Comparison of ENCODE assay signal across 15 mouse cellular contexts in the genomic region with DNA sequence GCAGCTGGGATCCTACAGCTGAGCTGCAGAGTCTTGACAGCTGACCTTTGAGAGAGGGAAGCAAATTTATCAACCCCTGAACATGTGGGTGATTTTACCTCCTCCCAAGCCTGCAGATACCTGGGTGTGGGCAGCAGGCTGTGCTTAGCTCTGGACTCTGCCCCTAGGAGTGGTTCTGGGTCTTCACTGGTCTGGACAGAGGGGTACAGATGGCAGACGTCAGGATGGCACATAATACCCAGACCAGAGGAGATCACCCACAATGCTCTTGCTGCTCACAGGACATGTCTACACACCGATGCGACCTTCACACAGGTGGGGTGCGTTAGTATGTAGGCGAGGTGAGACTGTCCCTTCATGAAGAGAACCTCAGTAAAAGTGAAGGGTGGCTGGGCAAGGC. TPM values are rescaled to one million over a fixed set of nuclear protein-coding genes. Genes with fewer than 3 reads are reported as not detected.
A peak's percentile ranks its signal among the peaks of the same experiment; 100 is the strongest.
DNase-seq lines count a peak whose midpoint lies in the region; ATAC-seq and TF ChIP-seq lines count a peak whose summit lies in the region.
"Had no signal": no experiment of that assay in that cellular context is flagged by ENCODE, and none has a peak within 500 bp of the region (broad histone marks: within the 10 kb centered on the region; RNA-seq: fewer than 3 reads in every experiment).

No protein-coding gene starts in this region.

- H3K9ac ChIP-seq in heart, embryonic 12.5 days, result no peak overlapping the region
- no peak overlapping the region for H3K9ac ChIP-seq in heart, adult 2 months (ENCODE audit: low read depth, low read length)
- H3K9ac ChIP-seq in midbrain, embryonic 13.5 days (replicated peaks), result no peak overlapping the region
- no peak overlapping the region for H3K9ac ChIP-seq in midbrain, embryonic 15.5 days
- H3K9ac ChIP-seq in intestine, embryonic 14.5 days (ENCODE audit: low read length), result no peak overlapping the region
- no peak overlapping the region for H3K9ac ChIP-seq in stomach, embryonic 15.5 days

- intact Hi-C loops in heart, adult 2 months (cut with DNase I), result no loop called here

- ATAC-seq in heart, embryonic 12.5 days (ENCODE audit: insufficient number of reproducible peaks, low FRiP score), result no peak
- ATAC-seq in midbrain, embryonic 13.5 days, result no peak
- no peak for ATAC-seq in midbrain, embryonic 15.5 days (replicated peaks)
- ATAC-seq in intestine, embryonic 14.5 days (replicated peaks; ENCODE audit: low FRiP score, low TSS enrichment, low read depth), result no peak
- no peak for ATAC-seq in stomach, embryonic 15.5 days (ENCODE audit: insufficient read depth, low FRiP score, low read depth)
- ATAC-seq: CD4-positive, CD25-positive, alpha-beta regulatory T cell, adult 4 months had no signal

- TF ChIP-seq POLR2A in heart, adult 2 months (IDR thresholded peaks at IDR 0.05; ENCODE audit: insufficient read depth, low read depth, low read length), result no peak

- no peak for DNase-seq in heart, adult 2 months
- no peak for DNase-seq in intestine, embryonic 14.5 days (ENCODE audit: low spot score)
- no peak for DNase-seq in urinary bladder, postnatal 14 days (ENCODE audit: low spot score)
- no peak for DNase-seq in layer of hippocampus, adult 9-10 months (ENCODE audit: low spot score)
- DNase-seq: adrenal gland, postnatal 36 days; cerebellum, adult 11 months; kidney, postnatal 14 days; lung, adult 2 months; thymus, postnatal 25 days had no signal

- H3K4me1 ChIP-seq in heart, embryonic 12.5 days (replicated peaks), result peaks cover 28% of the 10 kb centered on the region
- H3K4me1 ChIP-seq in heart, adult 2 months (ENCODE audit: control insufficient read depth, insufficient read depth, low read length), result peaks cover 7% of the 10 kb centered on the region
- peaks cover 25% of the 10 kb centered on the region for H3K4me1 ChIP-seq in midbrain, embryonic 13.5 days (replicated peaks)
- peaks cover 23% of the 10 kb centered on the region for H3K4me1 ChIP-seq in midbrain, embryonic 15.5 days
- H3K4me1 ChIP-seq in intestine, embryonic 14.5 days (replicated peaks; ENCODE audit: control insufficient read depth, insufficient read depth, low read length), result peaks cover 20% of the 10 kb centered on the region
- H3K4me1 ChIP-seq in stomach, embryonic 15.5 days, result peaks cover 18% of the 10 kb centered on the region

- H3K79me2 ChIP-seq in heart, adult 2 months (replicated peaks; ENCODE audit: control insufficient read depth, insufficient read depth, low read length), result no peaks in the 10 kb centered on the region

- no peak for TF ChIP-seq EP300 in heart, adult 2 months (IDR thresholded peaks at IDR 0.05; ENCODE audit: insufficient read depth, low read depth, low read length)

- H3K27ac ChIP-seq in heart, embryonic 12.5 days (ENCODE audit: poor library complexity, severe bottlenecking), result no peak overlapping the region
- no peak overlapping the region for H3K27ac ChIP-seq in heart, adult 2 months
- H3K27ac ChIP-seq in midbrain, embryonic 13.5 days, result no peak overlapping the region
- H3K27ac ChIP-seq in midbrain, embryonic 15.5 days, result no peak overlapping the region
- no peak overlapping the region for H3K27ac ChIP-seq in intestine, embryonic 14.5 days (ENCODE audit: low read depth)
- no peak overlapping the region for H3K27ac ChIP-seq in stomach, embryonic 15.5 days

- H3K9me3 ChIP-seq in heart, embryonic 12.5 days (replicated peaks), result no peaks in the 10 kb centered on the region
- no peaks in the 10 kb centered on the region for H3K9me3 ChIP-seq in midbrain, embryonic 13.5 days
- no peaks in the 10 kb centered on the region for H3K9me3 ChIP-seq in midbrain, embryonic 15.5 days
- no peaks in the 10 kb centered on the region for H3K9me3 ChIP-seq in intestine, embryonic 14.5 days (ENCODE audit: control insufficient read depth, low read length)
- no peaks in the 10 kb centered on the region for H3K9me3 ChIP-seq in stomach, embryonic 15.5 days

- TF ChIP-seq CTCF in heart, adult 2 months (IDR thresholded peaks at IDR 0.05), result no peak

- peaks cover 19% of the 10 kb centered on the region for H3K36me3 ChIP-seq in heart, embryonic 12.5 days
- H3K36me3 ChIP-seq in heart, adult 2 months (ENCODE audit: control insufficient read depth, insufficient read depth, low read length), result no peaks in the 10 kb centered on the region
- peaks cover 9% of the 10 kb centered on the region; the same call in 1 of the 2 replicates for H3K36me3 ChIP-seq in midbrain, embryonic 13.5 days
- 0 out of 2 replicates have a peak, but pooled peaks cover 3% of the 10 kb centered on the region for H3K36me3 ChIP-seq in midbrain, embryonic 15.5 days (replicated peaks)
- peaks cover 19% of the 10 kb centered on the region for H3K36me3 ChIP-seq in intestine, embryonic 14.5 days (ENCODE audit: control insufficient read depth, insufficient read depth, low read length)
- 0 out of 2 replicates have a peak, but pooled peaks cover 4% of the 10 kb centered on the region for H3K36me3 ChIP-seq in stomach, embryonic 15.5 days

- 92% methylated on average over 5 of the region's 5 CpGs for WGBS in heart, embryonic 12.5 days
- 88% methylated on average over 5 of the region's 5 CpGs for WGBS in heart, adult 2 months
- WGBS in midbrain, embryonic 13.5 days, result 91% methylated on average over 5 of the region's 5 CpGs
- 89% methylated on average over 5 of the region's 5 CpGs for WGBS in midbrain, embryonic 15.5 days
- WGBS in intestine, embryonic 14.5 days, result 86% methylated on average over 5 of the region's 5 CpGs
- WGBS in stomach, embryonic 15.5 days, result 80% methylated on average over 5 of the region's 5 CpGs

- 0 out of 2 replicates have a peak overlapping the region, but pooled peaks have one; percentile 78 for H3K4me2 ChIP-seq in heart, embryonic 12.5 days
- H3K4me2 ChIP-seq in midbrain, embryonic 13.5 days (replicated peaks), result peak overlapping the region; percentile 99; the same call in 1 of the 2 replicates
- no peak overlapping the region for H3K4me2 ChIP-seq in midbrain, embryonic 15.5 days
- H3K4me2 ChIP-seq in intestine, embryonic 14.5 days (ENCODE audit: low read length), result peak overlapping the region; percentile 94; the same call in 1 of the 2 replicates
- H3K4me2 ChIP-seq in stomach, embryonic 15.5 days, result 0 out of 2 replicates have a peak overlapping the region, but pooled peaks have one; percentile 78

- no peaks in the 10 kb centered on the region for H3K27me3 ChIP-seq in heart, embryonic 12.5 days (replicated peaks)
- no peaks in the 10 kb centered on the region for H3K27me3 ChIP-seq in heart, adult 2 months (ENCODE audit: control insufficient read depth, insufficient read depth, low read length)
- no peaks in the 10 kb centered on the region for H3K27me3 ChIP-seq in midbrain, embryonic 13.5 days
- no peaks in the 10 kb centered on the region for H3K27me3 ChIP-seq in midbrain, embryonic 15.5 days (replicated peaks)
- H3K27me3 ChIP-seq in intestine, embryonic 14.5 days (replicated peaks; ENCODE audit: control insufficient read depth, insufficient read depth, low read length), result no peaks in the 10 kb centered on the region
- no peaks in the 10 kb centered on the region for H3K27me3 ChIP-seq in stomach, embryonic 15.5 days (replicated peaks)

- no peak overlapping the region for H3K4me3 ChIP-seq in heart, embryonic 12.5 days
- H3K4me3 ChIP-seq in heart, adult 2 months, result no peak overlapping the region
- no peak overlapping the region; the same call in 1 of the 2 replicates for H3K4me3 ChIP-seq in midbrain, embryonic 13.5 days (replicated peaks)
- H3K4me3 ChIP-seq in midbrain, embryonic 15.5 days, result no peak overlapping the region; the same call in 1 of the 2 replicates
- H3K4me3 ChIP-seq in intestine, embryonic 14.5 days (ENCODE audit: low read depth, low read length), result 0 out of 2 replicates have a peak overlapping the region, but pooled peaks have one; percentile 52
- H3K4me3 ChIP-seq in stomach, embryonic 15.5 days (replicated peaks), result no peak overlapping the region

RNA-seq across cellular contexts. Expression of gene Gpr137, which starts 7.3 kb away (rescaled TPM):
- polyA plus RNA-seq in heart, embryonic 12.5 days (2016; fragmentation: Nextera tagmentation; extraction: Ambion mirVana), result 21.0 and 23.7 TPM in 2 replicates
- total RNA-seq in heart, adult 2 months (2021), result 10 to 100 TPM; 34.1 to 35.4 TPM
- 53.4 and 60.4 TPM in 2 replicates for polyA plus RNA-seq in heart, adult 2 months (2012; rRNA removed)
- 46.1 and 50.3 TPM in 2 replicates for polyA plus RNA-seq in midbrain, embryonic 13.5 days (2015; fragmentation: Nextera tagmentation; extraction: Ambion mirVana)
- 70.2 and 70.5 TPM in 2 replicates for polyA plus RNA-seq in midbrain, embryonic 15.5 days (2015; fragmentation: Nextera tagmentation; extraction: Ambion mirVana)
- 20.2 and 21.8 TPM in 2 replicates for polyA plus RNA-seq in intestine, embryonic 14.5 days (2014; fragmentation: Nextera tagmentation; extraction: Ambion mirVana)
- polyA plus RNA-seq in stomach, embryonic 15.5 days (2015; fragmentation: Nextera tagmentation; extraction: Ambion mirVana), result 26.7 and 29.9 TPM in 2 replicates

RNA-seq across cellular contexts. Expression of gene Bad, which starts 7.9 kb away (rescaled TPM):
- 53.4 and 54.5 TPM in 2 replicates for polyA plus RNA-seq in heart, embryonic 12.5 days (2016; fragmentation: Nextera tagmentation; extraction: Ambion mirVana)
- 10 to 100 TPM; 21.1 to 25.8 TPM for total RNA-seq in heart, adult 2 months (2021)
- polyA plus RNA-seq in heart, adult 2 months (2012; rRNA removed), result 30.6 and 33.5 TPM in 2 replicates
- 75.5 and 84.3 TPM in 2 replicates for polyA plus RNA-seq in midbrain, embryonic 13.5 days (2015; fragmentation: Nextera tagmentation; extraction: Ambion mirVana)
- polyA plus RNA-seq in midbrain, embryonic 15.5 days (2015; fragmentation: Nextera tagmentation; extraction: Ambion mirVana), result 93.9 and 96.1 TPM in 2 replicates
- 58.1 and 63.5 TPM in 2 replicates for polyA plus RNA-seq in intestine, embryonic 14.5 days (2014; fragmentation: Nextera tagmentation; extraction: Ambion mirVana)
- 71.6 and 75.8 TPM in 2 replicates for polyA plus RNA-seq in stomach, embryonic 15.5 days (2015; fragmentation: Nextera tagmentation; extraction: Ambion mirVana)

RNA-seq across cellular contexts. Expression of gene Kcnk4, which starts 15.2 kb away (rescaled TPM):
- polyA plus RNA-seq in heart, embryonic 12.5 days (2016; fragmentation: Nextera tagmentation; extraction: Ambion mirVana), result 0.14 and 0.29 TPM in 2 replicates
- not detected for total RNA-seq in heart, adult 2 months (2021)
- 0.21 TPM in 1 of 2 replicates, not detected in the other for polyA plus RNA-seq in heart, adult 2 months (2012; rRNA removed)
- polyA plus RNA-seq in midbrain, embryonic 13.5 days (2015; fragmentation: Nextera tagmentation; extraction: Ambion mirVana), result 0.28 and 0.79 TPM in 2 replicates
- polyA plus RNA-seq in midbrain, embryonic 15.5 days (2015; fragmentation: Nextera tagmentation; extraction: Ambion mirVana), result 4.7 and 5.0 TPM in 2 replicates
- 0.22 TPM in 1 of 2 replicates, not detected in the other for polyA plus RNA-seq in intestine, embryonic 14.5 days (2014; fragmentation: Nextera tagmentation; extraction: Ambion mirVana)
- polyA plus RNA-seq in stomach, embryonic 15.5 days (2015; fragmentation: Nextera tagmentation; extraction: Ambion mirVana), result 0.67 and 0.86 TPM in 2 replicates
- total RNA-seq: monocyte, adult 5-6 weeks had no signal
- polyA plus RNA-seq: CD4-positive, CD25-positive, alpha-beta regulatory T cell, adult 4 months had no signal

RNA-seq across cellular contexts. Expression of gene Catsperz, which starts 24.4 kb away (rescaled TPM):
- polyA plus RNA-seq in heart, embryonic 12.5 days (2016; fragmentation: Nextera tagmentation; extraction: Ambion mirVana), result 2.2 and 2.3 TPM in 2 replicates
- total RNA-seq in heart, adult 2 months (2021), result not detected
- polyA plus RNA-seq in heart, adult 2 months (2012; rRNA removed), result 0.23 and 0.64 TPM in 2 replicates
- 0.55 TPM in 1 of 2 replicates, not detected in the other for polyA plus RNA-seq in midbrain, embryonic 13.5 days (2015; fragmentation: Nextera tagmentation; extraction: Ambion mirVana)
- 1.1 and 1.3 TPM in 2 replicates for polyA plus RNA-seq in midbrain, embryonic 15.5 days (2015; fragmentation: Nextera tagmentation; extraction: Ambion mirVana)
- polyA plus RNA-seq in intestine, embryonic 14.5 days (2014; fragmentation: Nextera tagmentation; extraction: Ambion mirVana), result 0.70 and 1.4 TPM in 2 replicates
- 1.6 TPM in 2 replicates for polyA plus RNA-seq in stomach, embryonic 15.5 days (2015; fragmentation: Nextera tagmentation; extraction: Ambion mirVana)
- total RNA-seq: adrenal gland, postnatal 36 days; monocyte, adult 5-6 weeks had no signal
- polyA plus RNA-seq: CD4-positive, CD25-positive, alpha-beta regulatory T cell, adult 4 months had no signal

RNA-seq across cellular contexts. Expression of gene Ppp1r14b, which starts 25.2 kb away (rescaled TPM):
- 194 and 198 TPM in 2 replicates for polyA plus RNA-seq in heart, embryonic 12.5 days (2016; fragmentation: Nextera tagmentation; extraction: Ambion mirVana)
- total RNA-seq in heart, adult 2 months (2021), result 10 to 100 TPM; 85.8 to 91.0 TPM
- polyA plus RNA-seq in heart, adult 2 months (2012; rRNA removed), result 42.3 and 56.8 TPM in 2 replicates
- polyA plus RNA-seq in midbrain, embryonic 13.5 days (2015; fragmentation: Nextera tagmentation; extraction: Ambion mirVana), result 116 and 151 TPM in 2 replicates
- polyA plus RNA-seq in midbrain, embryonic 15.5 days (2015; fragmentation: Nextera tagmentation; extraction: Ambion mirVana), result 188 and 196 TPM in 2 replicates
- 111 and 199 TPM in 2 replicates for polyA plus RNA-seq in intestine, embryonic 14.5 days (2014; fragmentation: Nextera tagmentation; extraction: Ambion mirVana)
- polyA plus RNA-seq in stomach, embryonic 15.5 days (2015; fragmentation: Nextera tagmentation; extraction: Ambion mirVana), result 165 and 184 TPM in 2 replicates
